Mouse (Mus musculus): Measurements from ENCODE around the gene Fyb. TPM values are rescaled to one million over a fixed set of nuclear protein-coding genes. Genes with fewer than 3 reads are reported as not detected.

Fyb gene
- polyA plus RNA-seq, 1 experiment = not detected

DNA sequence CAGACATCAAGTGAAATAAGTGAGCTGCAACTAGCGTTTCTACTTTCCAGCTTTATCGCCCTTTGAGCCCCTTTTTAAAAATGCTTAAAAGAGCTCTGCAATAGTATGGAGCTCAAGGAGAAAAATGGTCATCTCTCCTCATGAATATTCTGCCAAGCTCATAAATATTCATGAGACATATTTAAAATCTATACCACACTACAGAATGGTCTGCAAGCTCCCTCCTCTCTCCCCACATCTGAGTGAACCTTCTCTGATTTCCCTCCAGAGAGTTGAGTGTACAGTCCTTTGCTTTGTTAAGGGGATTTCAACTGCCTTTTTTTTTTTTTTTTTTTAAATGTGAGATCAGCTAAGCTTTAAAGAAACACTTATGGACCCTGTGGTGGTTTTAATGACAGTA lies 155.8 kb downstream of the Fyb start:
- Histone ChIP-seq H3K36me3 (ENCODE audit: control insufficient read depth, insufficient read depth, low read length, poor library complexity, severe bottlenecking) (no peaks in the 10 kb centered on the region), H3K27me3 (ENCODE audit: control insufficient read depth, insufficient read depth, low read length, poor library complexity, severe bottlenecking) (no peaks in the 10 kb centered on the region), H3K4me3 (ENCODE audit: low read depth, low read length) (no peak overlapping the region), H3K4me1 (ENCODE audit: control insufficient read depth, insufficient read depth, low read length) (no peaks in the 10 kb centered on the region), H3K27ac (ENCODE audit: insufficient read depth, low read length) (no peak overlapping the region), H3K9ac (ENCODE audit: low read depth, poor library complexity, severe bottlenecking) (no peak overlapping the region), H3K9me3 (replicated peaks; ENCODE audit: control insufficient read depth, insufficient read depth, low read length, poor library complexity, severe bottlenecking) (no peaks in the 10 kb centered on the region)
- no peak for TF ChIP-seq POLR2A (IDR thresholded peaks at IDR 0.05; ENCODE audit: insufficient read depth, low read length)
- no peak for TF ChIP-seq CTCF (IDR thresholded peaks at IDR 0.05; ENCODE audit: low read depth, low read length)
- no peak for TF ChIP-seq EP300 (IDR thresholded peaks at IDR 0.05; ENCODE audit: insufficient read depth, low read depth, low read length)

DNA sequence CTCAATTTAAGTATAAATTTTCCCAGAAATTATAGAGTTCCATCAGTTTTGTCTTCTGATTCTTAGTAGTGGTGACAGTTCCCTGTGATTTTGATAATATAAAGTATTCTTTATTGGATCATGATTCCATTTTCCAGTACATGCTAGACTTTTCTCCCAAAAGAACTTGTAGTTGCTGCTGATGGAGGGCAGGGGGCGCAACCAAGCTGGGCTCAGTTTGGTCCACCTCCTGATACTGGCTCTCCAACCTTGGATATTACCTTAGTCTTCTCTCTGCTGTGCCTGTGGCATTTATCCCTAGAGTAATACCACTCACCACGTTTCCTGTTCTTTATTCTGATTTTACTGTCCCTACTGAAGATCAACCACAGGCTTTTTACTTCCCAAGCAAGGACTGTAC lies 179.5 kb downstream of the Fyb start:
- Histone ChIP-seq H3K9me3 (replicated peaks; ENCODE audit: control insufficient read depth, insufficient read depth, low read length, poor library complexity, severe bottlenecking) (no peaks in the 10 kb centered on the region), H3K4me1 (ENCODE audit: control insufficient read depth, insufficient read depth, low read length) (no peaks in the 10 kb centered on the region), H3K9ac (ENCODE audit: low read depth, poor library complexity, severe bottlenecking) (no peak overlapping the region), H3K27ac (ENCODE audit: insufficient read depth, low read length) (no peak overlapping the region), H3K36me3 (ENCODE audit: control insufficient read depth, insufficient read depth, low read length, poor library complexity, severe bottlenecking) (no peaks in the 10 kb centered on the region), H3K4me3 (ENCODE audit: low read depth, low read length) (no peak overlapping the region), H3K27me3 (ENCODE audit: control insufficient read depth, insufficient read depth, low read length, poor library complexity, severe bottlenecking) (no peaks in the 10 kb centered on the region)
- TF ChIP-seq CTCF (IDR thresholded peaks at IDR 0.05; ENCODE audit: low read depth, low read length) = peak; percentile 61
- no peak for TF ChIP-seq EP300 (IDR thresholded peaks at IDR 0.05; ENCODE audit: insufficient read depth, low read depth, low read length)

DNA sequence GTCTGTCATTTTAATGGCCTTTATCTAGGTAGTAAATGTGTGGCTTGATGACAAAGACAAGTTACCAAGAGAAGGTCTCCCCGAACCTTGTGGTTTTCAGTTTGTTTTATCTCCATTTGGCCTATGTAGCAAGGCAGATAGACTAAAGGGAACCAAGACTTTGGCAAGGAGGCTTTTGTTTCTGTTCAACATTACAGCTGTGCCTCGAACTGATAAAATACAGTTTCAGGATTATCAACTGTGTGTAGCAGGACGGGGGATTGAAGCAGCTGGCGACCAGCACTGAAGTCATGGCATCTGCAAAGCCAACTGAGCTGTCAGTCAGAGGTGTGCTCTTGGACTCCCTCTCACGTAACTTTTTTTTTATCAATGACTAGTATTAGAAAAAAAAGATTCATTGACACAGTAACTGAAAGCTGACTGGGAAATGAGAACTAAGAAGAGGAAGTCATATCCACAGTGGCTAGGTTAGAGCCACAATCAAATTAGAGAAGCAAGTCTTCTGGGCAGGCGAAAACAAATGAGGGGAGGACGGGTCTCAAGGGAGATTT lies 182.8 kb downstream of the Fyb start:
- TF ChIP-seq CTCF (IDR thresholded peaks at IDR 0.05; ENCODE audit: low read depth, low read length) (no peak), EP300 (IDR thresholded peaks at IDR 0.05; ENCODE audit: insufficient read depth, low read depth, low read length) (no peak), POLR2A (IDR thresholded peaks at IDR 0.05; ENCODE audit: insufficient read depth, low read length) (no peak)
- H3K27me3 ChIP-seq (ENCODE audit: control insufficient read depth, insufficient read depth, low read length, poor library complexity, severe bottlenecking) = no peaks in the 10 kb centered on the region
- no peaks in the 10 kb centered on the region for H3K36me3 ChIP-seq (ENCODE audit: control insufficient read depth, insufficient read depth, low read length, poor library complexity, severe bottlenecking)
- H3K4me3 ChIP-seq (ENCODE audit: low read depth, low read length) = no peak overlapping the region
- H3K9me3 ChIP-seq (replicated peaks; ENCODE audit: control insufficient read depth, insufficient read depth, low read length, poor library complexity, severe bottlenecking) = no peaks in the 10 kb centered on the region
- no peak overlapping the region for H3K27ac ChIP-seq (ENCODE audit: insufficient read depth, low read length)
- H3K4me1 ChIP-seq (ENCODE audit: control insufficient read depth, insufficient read depth, low read length) = no peaks in the 10 kb centered on the region
- no peak overlapping the region for H3K9ac ChIP-seq (ENCODE audit: low read depth, poor library complexity, severe bottlenecking)

DNA sequence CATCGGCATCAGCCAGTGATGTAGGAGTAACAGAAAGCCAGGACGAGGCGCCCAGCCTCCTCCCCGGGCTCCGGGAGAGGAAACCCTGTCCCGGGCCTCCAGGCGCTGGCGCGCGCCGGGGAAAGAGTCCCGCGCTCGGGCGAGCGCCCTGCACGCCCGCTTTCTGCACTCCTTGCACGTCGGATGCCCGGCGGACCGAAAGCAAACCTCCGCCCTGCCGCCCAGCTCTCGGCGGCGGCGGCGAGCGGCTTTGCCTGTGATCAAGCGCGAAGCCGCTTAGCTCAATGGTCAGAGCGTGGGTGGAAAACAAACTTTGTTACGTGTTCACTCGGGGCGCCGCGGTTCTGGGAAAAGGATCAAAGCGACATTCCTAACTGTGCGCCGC lies 184.9 kb downstream of the Fyb start:
- peak overlapping the region; percentile 99 for H3K9ac ChIP-seq (ENCODE audit: low read depth, poor library complexity, severe bottlenecking)
- TF ChIP-seq EP300 (IDR thresholded peaks at IDR 0.05; ENCODE audit: insufficient read depth, low read depth, low read length) (no peak), POLR2A (IDR thresholded peaks at IDR 0.05; ENCODE audit: insufficient read depth, low read length) (no peak), CTCF (IDR thresholded peaks at IDR 0.05; ENCODE audit: low read depth, low read length) (no peak)

DNA sequence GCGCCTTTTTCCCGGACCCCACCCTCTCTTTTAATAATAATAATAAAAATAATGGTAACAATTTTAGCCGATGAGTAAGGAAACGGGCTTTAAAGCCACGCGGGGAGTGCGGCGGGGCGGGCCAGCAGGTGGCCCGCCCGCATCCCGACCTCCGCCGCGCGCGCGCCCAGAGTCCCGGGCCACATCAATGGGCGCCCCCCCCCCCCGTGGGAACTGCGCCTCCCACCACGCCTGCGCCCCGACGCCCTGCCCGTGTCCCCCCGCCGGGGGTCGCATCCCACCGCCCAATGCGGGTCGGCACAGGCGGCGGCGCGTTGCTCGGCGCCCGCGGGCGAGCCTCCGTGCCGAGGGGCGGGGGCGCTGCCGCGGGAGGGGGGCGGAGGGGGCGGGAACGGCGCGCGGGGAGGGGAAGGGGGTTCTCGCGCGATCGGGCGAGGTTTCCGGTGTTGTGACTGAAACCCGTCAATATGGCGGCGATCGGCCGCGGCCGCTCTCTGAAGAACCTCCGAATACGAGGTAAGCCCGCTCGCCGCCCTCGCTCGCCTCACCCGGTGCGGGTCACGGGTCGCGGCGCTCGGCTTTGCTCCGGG lies 185.4 kb downstream of the Fyb start, which contains the start of gene Rictor:
Gene Rictor, plus strand, starts transcription at position 444 of the 590 bp plus-strand sequence.
- Histone ChIP-seq H3K9me3 (replicated peaks; ENCODE audit: control insufficient read depth, insufficient read depth, low read length, poor library complexity, severe bottlenecking) (no peaks in the 10 kb centered on the region), H3K27me3 (ENCODE audit: control insufficient read depth, insufficient read depth, low read length, poor library complexity, severe bottlenecking) (no peaks in the 10 kb centered on the region), H3K36me3 (ENCODE audit: control insufficient read depth, insufficient read depth, low read length, poor library complexity, severe bottlenecking) (no peaks in the 10 kb centered on the region), H3K27ac (ENCODE audit: insufficient read depth, low read length) (peak within 1 kb of the TSS; percentile 61), H3K4me3 (ENCODE audit: low read depth, low read length) (peak within 1 kb of the TSS; percentile 88), H3K9ac (ENCODE audit: low read depth, poor library complexity, severe bottlenecking) (peak within 1 kb of the TSS; percentile 99), H3K4me1 (ENCODE audit: control insufficient read depth, insufficient read depth, low read length) (no peaks in the 10 kb centered on the region)
- 0 out of 2 replicates have a peak, but pooled peaks have one; percentile 31 for TF ChIP-seq EP300 (IDR thresholded peaks at IDR 0.05; ENCODE audit: insufficient read depth, low read depth, low read length)
- TF ChIP-seq CTCF (IDR thresholded peaks at IDR 0.05; ENCODE audit: low read depth, low read length) = no peak
- TF ChIP-seq POLR2A (IDR thresholded peaks at IDR 0.05; ENCODE audit: insufficient read depth, low read length) = peak; percentile 20

More for the DNA sequence above, 184.9 kb downstream of the Fyb start:
- Histone ChIP-seq H3K27me3 (ENCODE audit: control insufficient read depth, insufficient read depth, low read length, poor library complexity, severe bottlenecking) (no peaks in the 10 kb centered on the region), H3K4me1 (ENCODE audit: control insufficient read depth, insufficient read depth, low read length) (no peaks in the 10 kb centered on the region), H3K4me3 (ENCODE audit: low read depth, low read length) (peak overlapping the region; percentile 86), H3K36me3 (ENCODE audit: control insufficient read depth, insufficient read depth, low read length, poor library complexity, severe bottlenecking) (no peaks in the 10 kb centered on the region), H3K9me3 (replicated peaks; ENCODE audit: control insufficient read depth, insufficient read depth, low read length, poor library complexity, severe bottlenecking) (no peaks in the 10 kb centered on the region), H3K27ac (ENCODE audit: insufficient read depth, low read length) (peak overlapping the region; percentile 61)

Data from ES-Bruce4 (cell line).